Mouse (Mus musculus): ENCODE data around the gene Slc38a9.

GRCm38 (mm10) chr13:112673899-112674447 is 13.4 kb downstream of the Slc38a9 start:
- TF ChIP-seq POLR2A (IDR thresholded peaks at IDR 0.05; ENCODE audit: control insufficient read depth, low read depth, low read length), result no peak
- TF ChIP-seq CTCF (IDR thresholded peaks at IDR 0.05; ENCODE audit: control insufficient read depth, insufficient read depth, insufficient replicate concordance, low read depth, low read length), result peak; percentile 31; the same call in 1 of the 2 replicates

Measured in testis, adult 2 months (tissue).